Mouse (Mus musculus) retina, postnatal 7 days (tissue): ENCODE measurements around the gene Crygn.

Source experiments
- DNase-seq: peaks from one replicate; pipeline ENCODE4 v3.0.0-alpha.2; 2012; ENCODE audit warnings: low read depth, low spot score

Crygn gene

DNA sequence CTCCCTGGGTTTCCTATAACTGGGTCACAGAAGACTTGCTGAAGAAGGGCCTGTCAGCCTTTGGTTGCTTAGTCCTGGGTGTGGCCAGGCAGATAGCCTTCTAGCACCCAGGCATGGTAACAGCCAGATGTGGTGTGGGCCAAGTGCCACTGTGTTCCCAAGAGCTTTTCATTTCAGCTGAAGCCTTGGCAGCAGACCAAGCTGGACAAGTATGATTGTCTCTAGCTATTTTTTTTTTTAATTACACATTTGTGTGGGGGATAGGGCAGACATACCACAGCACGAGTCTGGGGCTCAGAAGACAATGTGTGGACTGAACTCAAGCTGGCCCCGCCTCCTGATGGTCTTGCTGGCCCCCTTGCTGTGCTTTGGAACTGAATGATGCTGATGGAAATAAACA lies 47.8 kb downstream of the Crygn start:
- no peak for DNase-seq

DNA sequence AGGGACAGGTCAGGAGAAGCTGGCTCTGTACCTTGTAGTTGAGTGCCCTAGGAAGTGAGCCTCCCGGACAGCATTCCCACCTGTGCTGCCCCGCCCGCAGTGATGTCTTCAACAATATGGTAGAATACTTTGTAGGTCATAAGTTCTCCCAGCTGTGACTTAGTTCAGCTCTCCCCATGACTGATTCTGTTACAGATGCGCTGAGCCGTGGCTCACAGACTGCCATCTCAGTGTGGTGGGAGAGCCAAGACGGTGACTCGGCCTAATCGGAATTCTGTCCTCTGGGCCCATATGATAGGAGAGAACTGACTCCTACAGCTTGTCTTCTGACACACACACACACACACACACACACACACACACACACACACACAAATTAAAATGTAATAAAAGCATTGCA lies 53.2 kb downstream of the Crygn start:
- no peak for DNase-seq

DNA sequence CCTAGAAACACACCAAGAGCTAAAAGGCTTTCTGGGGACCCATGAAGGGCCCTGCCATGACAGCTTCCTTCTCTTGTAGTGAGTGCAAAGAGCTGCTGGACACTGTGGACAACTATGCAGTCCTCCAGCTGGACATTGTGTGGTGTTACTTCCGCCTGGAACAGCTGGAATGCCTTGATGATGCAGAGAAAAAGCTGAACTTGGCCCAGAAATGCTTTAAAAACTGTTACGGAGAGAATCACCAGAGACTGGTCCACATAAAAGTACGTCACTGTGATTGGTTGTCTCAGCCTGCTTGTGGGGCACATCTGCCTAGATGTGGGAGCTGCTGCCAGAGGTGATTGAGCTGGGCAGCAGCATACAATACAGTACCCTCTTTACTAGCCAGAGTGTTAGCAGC lies 56.5 kb downstream of the Crygn start:
- DNase-seq = no peak
